Mouse (Mus musculus) ES-Bruce4 (cell line): ENCODE measurements at regions not wholly inside any gene's neighbourhood (a gene's known extent, or its start where the extent isn't known, plus 50 kb on each side); places are given as distances from the start of the nearest gene placed in this dataset.

Experiments used
- CTCF ChIP-seq: IDR thresholded peaks from one replicate; pipeline ENCODE4 v1.8.1; 2011; ENCODE audit warnings: low read depth, low read length
- POLR2A ChIP-seq: IDR thresholded peaks from one replicate; pipeline ENCODE4 v1.8.1; 2011; ENCODE audit warnings: low read length; ENCODE audit not compliant: insufficient read depth

DNA sequence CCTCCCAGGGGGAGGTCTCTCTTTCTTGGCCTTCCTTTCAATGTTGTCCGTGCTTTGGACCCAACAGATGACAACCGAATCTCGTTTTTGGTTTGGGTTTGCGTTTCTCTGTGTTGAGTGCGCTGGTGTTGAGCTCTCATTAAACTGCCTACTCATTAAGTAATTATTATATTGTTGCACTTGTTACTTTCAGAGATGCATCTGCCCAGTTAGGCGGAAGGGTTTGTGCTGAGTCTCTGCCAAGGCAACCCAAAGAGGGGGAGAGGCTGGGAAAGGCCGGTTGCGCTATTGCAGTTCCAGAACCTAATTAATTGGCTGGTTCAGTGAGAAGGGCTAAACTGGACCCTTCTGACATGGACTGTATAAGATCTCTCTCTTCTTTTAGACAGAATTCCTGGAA lies 141.2 kb upstream of the Cdh13 start:
- no peak for TF ChIP-seq POLR2A
- TF ChIP-seq CTCF: no peak
